Mouse (Mus musculus): ENCODE data around the gene Hcn2. TPM values are rescaled to one million over a fixed set of nuclear protein-coding genes. Genes with fewer than 3 reads are reported as not detected.

The Hcn2 gene
- polyA plus RNA-seq, 1 experiment from 2014 or later = 0.20 TPM

DNA sequence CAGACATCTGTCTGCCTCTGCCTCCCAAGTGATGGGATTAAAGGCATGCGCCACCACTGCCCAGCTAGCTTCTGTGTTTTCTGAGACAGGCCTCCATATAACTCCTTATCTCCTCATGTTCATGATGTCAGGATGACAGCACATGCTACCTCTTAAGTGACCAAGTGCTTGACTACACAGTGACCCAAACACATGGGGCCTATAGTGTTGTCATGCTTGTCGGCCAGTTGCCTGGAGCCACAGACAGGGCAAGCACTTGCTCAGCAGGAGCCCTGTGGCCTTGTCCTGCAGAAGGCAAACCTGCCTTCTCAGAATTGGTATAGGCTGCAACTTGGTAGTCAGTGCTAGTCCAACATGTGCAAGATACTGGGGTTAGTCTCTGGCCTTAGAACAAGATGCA is 30.2 kb upstream of the Hcn2 start:
- ATAC-seq (ENCODE audit: low FRiP score) = no peak
- Histone ChIP-seq H3K9me3 (ENCODE audit: control insufficient read depth, low read length) (no peaks in the 10 kb centered on the region), H3K9ac (ENCODE audit: low read depth, low read length) (no peak overlapping the region), H3K36me3 (ENCODE audit: control insufficient read depth, insufficient read depth, low read length) (peaks cover 19% of the 10 kb centered on the region), H3K4me1 (replicated peaks; ENCODE audit: control insufficient read depth, insufficient read depth, low read length) (peaks cover 6% of the 10 kb centered on the region; the same call in 1 of the 2 replicates), H3K27ac (ENCODE audit: low read depth, low read length) (no peak overlapping the region), H3K4me2 (replicated peaks; ENCODE audit: low read depth, low read length) (no peak overlapping the region), H3K4me3 (ENCODE audit: low read depth, low read length) (no peak overlapping the region), H3K27me3 (ENCODE audit: control insufficient read depth, insufficient read depth, low read length) (no peaks in the 10 kb centered on the region)
- WGBS = 93% methylated on average over 2 of the region's 2 CpGs
- no peak for DNase-seq (ENCODE audit: low spot score)

DNA sequence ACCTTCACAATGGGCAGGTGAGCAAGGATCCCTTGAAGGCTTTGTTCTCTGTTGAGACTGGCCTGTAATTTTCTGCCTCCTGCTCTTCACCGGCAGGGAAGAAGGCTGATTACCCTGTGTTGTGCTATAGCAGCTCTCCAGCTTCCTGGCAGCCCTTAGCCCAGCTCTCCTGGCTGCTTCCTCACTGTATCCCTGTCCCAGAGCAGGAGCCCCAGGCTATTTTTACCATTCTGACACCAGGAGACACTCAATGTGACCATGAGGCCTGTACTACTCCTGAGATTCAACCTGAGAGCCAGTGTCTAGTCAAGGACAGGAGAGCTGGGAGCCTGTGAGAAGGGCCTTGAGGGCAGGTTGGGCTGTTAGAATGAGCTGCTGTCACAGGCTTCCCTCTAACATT is 29.7 kb upstream of the Hcn2 start:
- Histone ChIP-seq H3K4me1 (replicated peaks; ENCODE audit: control insufficient read depth, insufficient read depth, low read length) (peaks cover 6% of the 10 kb centered on the region; the same call in 1 of the 2 replicates), H3K27ac (ENCODE audit: low read depth, low read length) (no peak overlapping the region), H3K4me3 (ENCODE audit: low read depth, low read length) (no peak overlapping the region), H3K4me2 (replicated peaks; ENCODE audit: low read depth, low read length) (no peak overlapping the region), H3K9ac (ENCODE audit: low read depth, low read length) (no peak overlapping the region), H3K27me3 (ENCODE audit: control insufficient read depth, insufficient read depth, low read length) (no peaks in the 10 kb centered on the region), H3K36me3 (ENCODE audit: control insufficient read depth, insufficient read depth, low read length) (peaks cover 19% of the 10 kb centered on the region), H3K9me3 (ENCODE audit: control insufficient read depth, low read length) (no peaks in the 10 kb centered on the region)
- no peak for ATAC-seq (ENCODE audit: low FRiP score)
- no peak for DNase-seq (ENCODE audit: low spot score)
- 100% methylated on average over 1 of the region's 1 CpGs for WGBS

DNA sequence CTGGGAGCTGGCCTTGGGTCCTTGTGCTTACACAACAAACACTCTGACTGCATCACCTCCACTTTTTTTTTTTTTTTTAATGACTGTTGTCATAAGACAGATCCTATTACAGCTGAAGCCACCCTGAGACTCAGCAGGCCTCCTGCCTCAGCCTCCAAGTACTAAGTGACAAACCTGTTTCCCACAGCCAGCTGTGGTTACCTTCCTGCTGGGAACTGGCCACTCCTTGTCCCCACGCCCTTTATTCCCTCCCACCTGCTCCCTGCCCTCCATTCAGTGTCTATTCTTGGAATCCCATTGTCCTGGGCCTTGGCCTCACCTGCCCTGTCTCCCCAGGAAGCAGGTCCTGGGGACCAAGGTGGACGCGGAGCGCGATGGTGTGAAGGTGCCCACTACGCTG is 28.9 kb upstream of the Hcn2 start:
- H3K4me2 ChIP-seq (replicated peaks; ENCODE audit: low read depth, low read length) = no peak overlapping the region
- no peak overlapping the region for H3K9ac ChIP-seq (ENCODE audit: low read depth, low read length)
- ATAC-seq (ENCODE audit: low FRiP score) (no peak), DNase-seq (ENCODE audit: low spot score) (no peak)
- no peaks in the 10 kb centered on the region for H3K9me3 ChIP-seq (ENCODE audit: control insufficient read depth, low read length)
- peaks cover 6% of the 10 kb centered on the region; the same call in 1 of the 2 replicates for H3K4me1 ChIP-seq (replicated peaks; ENCODE audit: control insufficient read depth, insufficient read depth, low read length)
- H3K27me3 ChIP-seq (ENCODE audit: control insufficient read depth, insufficient read depth, low read length) = no peaks in the 10 kb centered on the region
- no peak overlapping the region for H3K4me3 ChIP-seq (ENCODE audit: low read depth, low read length)
- H3K36me3 ChIP-seq (ENCODE audit: control insufficient read depth, insufficient read depth, low read length) = peaks cover 19% of the 10 kb centered on the region
- WGBS = 97% methylated on average over 6 of the region's 6 CpGs
- H3K27ac ChIP-seq (ENCODE audit: low read depth, low read length) = no peak overlapping the region

DNA sequence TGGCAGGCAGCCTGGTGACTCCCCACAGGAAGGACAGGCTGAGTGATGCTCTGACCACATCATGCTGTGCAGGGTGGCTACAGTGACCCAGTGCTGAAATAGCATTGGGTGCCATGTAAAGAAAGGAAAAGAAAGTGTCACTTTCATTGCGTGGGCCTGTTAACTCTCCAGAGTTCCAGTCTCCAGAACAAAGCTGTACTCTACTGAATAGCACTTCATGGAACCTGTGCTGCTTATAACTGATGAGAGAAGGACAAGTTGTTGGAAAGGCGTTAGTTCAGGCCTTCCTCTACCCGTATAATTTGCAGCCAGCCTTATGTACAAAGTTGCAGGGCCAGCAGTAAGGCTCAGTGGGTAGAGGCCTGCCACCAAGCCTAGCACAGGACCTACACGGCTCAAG is 27.7 kb upstream of the Hcn2 start, which contains the start of gene Gzmm:
Gene Gzmm, plus strand, starts transcription at position 301 of the 400 bp plus-strand sequence.
- DNase-seq (ENCODE audit: low spot score) (no peak), ATAC-seq (ENCODE audit: low FRiP score) (no peak)
- no peak within 1 kb of the TSS for H3K4me2 ChIP-seq (replicated peaks; ENCODE audit: low read depth, low read length)
- no peaks in the 10 kb centered on the region; the same call in 1 of the 2 replicates for H3K4me1 ChIP-seq (replicated peaks; ENCODE audit: control insufficient read depth, insufficient read depth, low read length)
- no peaks in the 10 kb centered on the region for H3K9me3 ChIP-seq (ENCODE audit: control insufficient read depth, low read length)
- H3K27ac ChIP-seq (ENCODE audit: low read depth, low read length) = no peak within 1 kb of the TSS
- 83% methylated on average over 4 of the region's 4 CpGs for WGBS
- peaks cover 19% of the 10 kb centered on the region for H3K36me3 ChIP-seq (ENCODE audit: control insufficient read depth, insufficient read depth, low read length)
- no peak within 1 kb of the TSS for H3K4me3 ChIP-seq (ENCODE audit: low read depth, low read length)
- H3K9ac ChIP-seq (ENCODE audit: low read depth, low read length) = no peak within 1 kb of the TSS
- no peaks in the 10 kb centered on the region for H3K27me3 ChIP-seq (ENCODE audit: control insufficient read depth, insufficient read depth, low read length)

DNA sequence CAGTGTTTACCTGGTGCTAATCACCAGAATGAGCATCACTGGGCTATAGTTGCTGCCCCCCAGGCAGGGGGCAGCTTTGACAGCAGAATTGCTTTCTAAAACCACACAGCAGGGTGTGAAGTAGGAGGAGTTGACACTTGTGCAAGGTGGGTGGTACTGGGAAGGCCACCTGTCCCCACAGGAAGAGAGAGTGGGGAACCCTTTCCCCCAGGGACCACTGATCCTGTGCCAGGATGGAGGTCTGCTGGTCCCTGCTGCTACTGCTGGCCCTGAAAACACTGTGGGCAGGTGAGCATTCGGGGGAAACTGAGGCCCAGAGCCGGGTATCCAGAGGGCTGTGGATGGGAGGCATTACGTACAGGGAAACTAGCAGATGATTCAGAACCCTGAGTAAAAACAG is 27.3 kb upstream of the Hcn2 start:
- H3K36me3 ChIP-seq (ENCODE audit: control insufficient read depth, insufficient read depth, low read length) = peaks cover 17% of the 10 kb centered on the region

DNA sequence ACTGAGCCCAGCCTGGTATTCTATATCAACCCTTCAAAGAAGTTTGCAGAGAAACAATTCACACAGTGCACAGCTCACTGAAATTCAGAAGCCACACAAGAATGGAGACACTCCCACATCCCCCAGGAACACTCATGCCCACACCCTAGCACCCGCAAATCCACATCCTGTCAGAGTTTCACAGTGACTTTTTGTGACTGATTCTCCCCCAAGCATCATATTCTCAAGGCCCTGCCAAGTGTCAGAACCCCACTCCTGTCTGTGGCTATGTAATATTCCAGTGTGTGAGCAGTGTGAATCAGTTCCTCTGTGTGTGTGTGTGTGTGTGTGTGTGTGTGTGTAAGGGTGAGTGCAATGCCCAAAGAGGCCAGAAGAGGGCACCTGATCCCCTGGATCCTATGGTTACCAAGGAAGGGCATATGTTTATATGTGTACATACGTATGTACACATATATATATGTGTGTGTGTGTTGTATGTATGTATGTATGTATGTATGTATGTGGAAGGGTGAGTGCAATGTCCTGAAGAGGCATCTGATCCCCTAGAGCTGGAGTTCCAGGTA is 24.4 kb upstream of the Hcn2 start:
- no peaks in the 10 kb centered on the region for H3K4me1 ChIP-seq (replicated peaks; ENCODE audit: control insufficient read depth, insufficient read depth, low read length)
- no peak overlapping the region for H3K4me3 ChIP-seq (ENCODE audit: low read depth, low read length)
- 98% methylated on average over 2 of the region's 2 CpGs for WGBS
- no peaks in the 10 kb centered on the region for H3K9me3 ChIP-seq (ENCODE audit: control insufficient read depth, low read length)
- no peak for DNase-seq (ENCODE audit: low spot score)
- no peak overlapping the region for H3K27ac ChIP-seq (ENCODE audit: low read depth, low read length)
- H3K27me3 ChIP-seq (ENCODE audit: control insufficient read depth, insufficient read depth, low read length) = no peaks in the 10 kb centered on the region
- H3K36me3 ChIP-seq (ENCODE audit: control insufficient read depth, insufficient read depth, low read length) = peaks cover 11% of the 10 kb centered on the region
- no peak for ATAC-seq (ENCODE audit: low FRiP score)
- H3K4me2 ChIP-seq (replicated peaks; ENCODE audit: low read depth, low read length) = no peak overlapping the region
- no peak overlapping the region for H3K9ac ChIP-seq (ENCODE audit: low read depth, low read length)

More for the DNA sequence above, 27.3 kb upstream of the Hcn2 start:
- H3K4me3 ChIP-seq (ENCODE audit: low read depth, low read length) = no peak overlapping the region
- ATAC-seq (ENCODE audit: low FRiP score) (no peak), DNase-seq (ENCODE audit: low spot score) (no peak)
- H3K9me3 ChIP-seq (ENCODE audit: control insufficient read depth, low read length) = no peaks in the 10 kb centered on the region
- no peak overlapping the region for H3K27ac ChIP-seq (ENCODE audit: low read depth, low read length)
- 94% methylated on average over 3 of the region's 3 CpGs for WGBS
- H3K9ac ChIP-seq (ENCODE audit: low read depth, low read length) = no peak overlapping the region
- H3K27me3 ChIP-seq (ENCODE audit: control insufficient read depth, insufficient read depth, low read length) = no peaks in the 10 kb centered on the region
- no peaks in the 10 kb centered on the region for H3K4me1 ChIP-seq (replicated peaks; ENCODE audit: control insufficient read depth, insufficient read depth, low read length)
- H3K4me2 ChIP-seq (replicated peaks; ENCODE audit: low read depth, low read length) = no peak overlapping the region

DNA sequence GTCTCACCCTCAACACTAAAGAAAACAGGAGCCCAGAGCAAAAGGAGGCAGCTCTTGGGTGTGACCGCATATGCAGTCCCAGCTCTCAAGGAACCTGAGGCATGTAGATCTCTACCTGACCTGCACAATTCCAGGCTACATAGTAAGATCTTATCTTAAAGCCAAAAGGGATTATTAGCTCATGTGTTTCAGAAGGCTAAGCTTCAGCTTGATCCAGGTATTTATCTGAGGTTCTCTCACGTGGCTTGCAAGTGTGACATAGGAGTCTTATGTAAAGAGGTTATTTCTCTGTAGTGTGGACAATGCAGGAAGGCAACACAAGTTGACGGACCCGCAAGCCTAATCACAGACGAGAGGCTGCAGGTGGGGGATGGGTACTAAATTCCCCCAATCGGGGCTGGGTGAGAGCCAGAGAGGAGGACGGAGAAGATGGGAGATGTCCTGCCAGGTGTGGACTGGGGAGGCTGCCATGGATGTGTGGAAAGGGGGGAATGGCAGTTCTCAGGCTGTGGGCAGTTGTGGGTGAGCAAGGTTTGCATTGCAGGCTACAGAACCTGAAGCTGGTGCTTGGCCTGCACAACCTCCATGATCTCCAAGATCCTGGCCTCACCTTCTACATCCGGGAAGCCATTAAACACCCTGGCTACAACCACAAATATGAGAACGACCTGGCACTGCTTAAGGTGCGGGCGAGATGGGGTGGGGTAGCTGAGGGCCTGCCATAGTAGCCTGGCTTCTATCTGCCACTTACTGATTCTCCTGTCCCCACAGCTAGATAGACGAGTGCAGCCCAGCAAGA is 22.7 kb upstream of the Hcn2 start:
- ATAC-seq (ENCODE audit: low FRiP score) (no peak), DNase-seq (ENCODE audit: low spot score) (no peak)
- Histone ChIP-seq H3K9me3 (ENCODE audit: control insufficient read depth, low read length) (no peaks in the 10 kb centered on the region), H3K4me3 (ENCODE audit: low read depth, low read length) (no peak overlapping the region), H3K9ac (ENCODE audit: low read depth, low read length) (no peak overlapping the region), H3K36me3 (ENCODE audit: control insufficient read depth, insufficient read depth, low read length) (0 out of 2 replicates have a peak, but pooled peaks cover 3% of the 10 kb centered on the region), H3K4me1 (replicated peaks; ENCODE audit: control insufficient read depth, insufficient read depth, low read length) (no peaks in the 10 kb centered on the region), H3K4me2 (replicated peaks; ENCODE audit: low read depth, low read length) (no peak overlapping the region), H3K27ac (ENCODE audit: low read depth, low read length) (no peak overlapping the region), H3K27me3 (ENCODE audit: control insufficient read depth, insufficient read depth, low read length) (no peaks in the 10 kb centered on the region)
- 83% methylated on average over 12 of the region's 12 CpGs for WGBS

DNA sequence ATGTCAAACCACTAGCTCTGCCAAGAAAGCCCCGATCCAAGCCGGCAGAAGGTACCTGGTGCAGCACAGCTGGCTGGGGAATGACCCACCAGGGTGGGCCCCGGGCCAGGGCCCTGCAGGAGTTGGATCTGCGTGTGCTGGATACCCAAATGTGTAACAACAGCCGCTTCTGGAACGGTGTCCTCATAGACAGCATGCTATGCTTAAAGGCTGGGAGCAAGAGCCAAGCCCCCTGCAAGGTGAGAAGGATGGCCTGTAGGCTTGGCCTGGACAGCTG is 22.1 kb upstream of the Hcn2 start:
- no peak overlapping the region for H3K9ac ChIP-seq (ENCODE audit: low read depth, low read length)
- H3K4me3 ChIP-seq (ENCODE audit: low read depth, low read length) = no peak overlapping the region
- no peak overlapping the region for H3K27ac ChIP-seq (ENCODE audit: low read depth, low read length)
- no peaks in the 10 kb centered on the region for H3K9me3 ChIP-seq (ENCODE audit: control insufficient read depth, low read length)
- no peak overlapping the region for H3K4me2 ChIP-seq (replicated peaks; ENCODE audit: low read depth, low read length)
- DNase-seq (ENCODE audit: low spot score) = no peak
- H3K27me3 ChIP-seq (ENCODE audit: control insufficient read depth, insufficient read depth, low read length) = no peaks in the 10 kb centered on the region
- ATAC-seq (ENCODE audit: low FRiP score) = no peak
- no peaks in the 10 kb centered on the region for H3K4me1 ChIP-seq (replicated peaks; ENCODE audit: control insufficient read depth, insufficient read depth, low read length)
- WGBS = 85% methylated on average over 6 of the region's 6 CpGs
- no peaks in the 10 kb centered on the region for H3K36me3 ChIP-seq (ENCODE audit: control insufficient read depth, insufficient read depth, low read length)

Data from hindbrain, embryonic 11.5 days (tissue).